Comparison of ENCODE assay signal across 8 mouse cellular contexts in genomic region chr6:88516667-88517066, GRCm38 (mm10). TPM values are rescaled to one million over a fixed set of nuclear protein-coding genes. Genes with fewer than 3 reads are reported as not detected.
DNase-seq lines count a peak whose midpoint lies in the region; ATAC-seq and TF ChIP-seq lines count a peak whose summit lies in the region.

No protein-coding gene starts in this region.

- H3K9ac ChIP-seq in heart, postnatal 0 days (replicated peaks; ENCODE audit: low read depth, low read length): 0 out of 2 replicates have a peak overlapping the region, but pooled peaks have one; percentile 9
- H3K9ac ChIP-seq in neural tube, embryonic 12.5 days: no peak overlapping the region
- peak overlapping the region; percentile 87 for H3K9ac ChIP-seq in intestine, embryonic 15.5 days
- H3K9ac ChIP-seq in stomach, embryonic 16.5 days (ENCODE audit: low read length): peak overlapping the region; percentile 64

- H3K36me3 ChIP-seq in heart, postnatal 0 days (replicated peaks; ENCODE audit: control insufficient read depth, insufficient read depth, low read length): peaks cover 44% of the 10 kb centered on the region
- H3K36me3 ChIP-seq in neural tube, embryonic 12.5 days: peaks cover 44% of the 10 kb centered on the region
- peaks cover 36% of the 10 kb centered on the region for H3K36me3 ChIP-seq in intestine, embryonic 15.5 days
- peaks cover 6% of the 10 kb centered on the region for H3K36me3 ChIP-seq in stomach, embryonic 16.5 days (ENCODE audit: control insufficient read depth, insufficient read depth, low read length)

- 5% methylated on average over 5 of the region's 5 CpGs for WGBS in heart, postnatal 0 days
- WGBS in neural tube, embryonic 12.5 days: 85% methylated on average over 5 of the region's 5 CpGs
- WGBS in intestine, embryonic 15.5 days: 59% methylated on average over 5 of the region's 5 CpGs
- WGBS in stomach, embryonic 16.5 days: 62% methylated on average over 5 of the region's 5 CpGs
- 48% methylated on average over 5 of the region's 5 CpGs for WGBS in lung, adult 2 months

- no peak for TF ChIP-seq CTCF in heart, postnatal 0 days (IDR thresholded peaks at IDR 0.05; ENCODE audit: low read depth)
- TF ChIP-seq CTCF in lung, adult 2 months (IDR thresholded peaks at IDR 0.05; ENCODE audit: insufficient read depth, low read length): no peak

- TF ChIP-seq EP300 in heart, postnatal 0 days (IDR thresholded peaks at IDR 0.05; ENCODE audit: low read depth): no peak

- H3K27me3 ChIP-seq in heart, postnatal 0 days (ENCODE audit: control insufficient read depth, insufficient read depth, low read length): no peaks in the 10 kb centered on the region
- no peaks in the 10 kb centered on the region for H3K27me3 ChIP-seq in neural tube, embryonic 12.5 days (replicated peaks)
- no peaks in the 10 kb centered on the region for H3K27me3 ChIP-seq in intestine, embryonic 15.5 days (replicated peaks)
- H3K27me3 ChIP-seq in stomach, embryonic 16.5 days (ENCODE audit: control insufficient read depth, insufficient read depth, low read length): no peaks in the 10 kb centered on the region

- H3K4me3 ChIP-seq in heart, postnatal 0 days (ENCODE audit: low read depth, low read length): peak overlapping the region; percentile 97
- no peak overlapping the region for H3K4me3 ChIP-seq in neural tube, embryonic 12.5 days
- H3K4me3 ChIP-seq in intestine, embryonic 15.5 days (replicated peaks): peak overlapping the region; percentile 72
- peak overlapping the region; percentile 87 for H3K4me3 ChIP-seq in stomach, embryonic 16.5 days (replicated peaks; ENCODE audit: low read length)
- no peak overlapping the region for H3K4me3 ChIP-seq in lung, adult 2 months (replicated peaks; ENCODE audit: extremely low read depth, low read depth, low read length)

- H3K9me3 ChIP-seq in heart, postnatal 0 days (replicated peaks; ENCODE audit: control insufficient read depth, low read length): no peaks in the 10 kb centered on the region
- no peaks in the 10 kb centered on the region for H3K9me3 ChIP-seq in neural tube, embryonic 12.5 days
- H3K9me3 ChIP-seq in intestine, embryonic 15.5 days: no peaks in the 10 kb centered on the region
- no peaks in the 10 kb centered on the region for H3K9me3 ChIP-seq in stomach, embryonic 16.5 days (replicated peaks; ENCODE audit: control insufficient read depth, low read length)

- ATAC-seq in heart, postnatal 0 days (ENCODE audit: insufficient read depth, low read depth): no peak
- ATAC-seq in neural tube, embryonic 12.5 days (ENCODE audit: low FRiP score, low read depth): no peak
- ATAC-seq in intestine, embryonic 15.5 days: no peak
- ATAC-seq in stomach, embryonic 16.5 days (ENCODE audit: insufficient read depth, low FRiP score): no peak

- H3K4me2 ChIP-seq in heart, postnatal 0 days (ENCODE audit: low read depth, low read length): peak overlapping the region; percentile 86
- peak overlapping the region; percentile 48; the same call in 1 of the 2 replicates for H3K4me2 ChIP-seq in neural tube, embryonic 12.5 days (replicated peaks)
- H3K4me2 ChIP-seq in intestine, embryonic 15.5 days (replicated peaks): peak overlapping the region; percentile 66
- H3K4me2 ChIP-seq in stomach, embryonic 16.5 days (ENCODE audit: low read depth, low read length): peak overlapping the region; percentile 58

- no peak overlapping the region for H3K27ac ChIP-seq in heart, postnatal 0 days (ENCODE audit: low read depth)
- H3K27ac ChIP-seq in neural tube, embryonic 12.5 days: no peak overlapping the region
- no peak overlapping the region for H3K27ac ChIP-seq in intestine, embryonic 15.5 days
- H3K27ac ChIP-seq in stomach, embryonic 16.5 days (ENCODE audit: low read length): no peak overlapping the region

- no peak for TF ChIP-seq POLR2A in lung, adult 2 months (IDR thresholded peaks at IDR 0.05; ENCODE audit: borderline replicate concordance, extremely low read depth, low read depth, low read length)

- no peak for DNase-seq in heart, postnatal 0 days (ENCODE audit: low spot score)
- DNase-seq in heart, adult 9 months (ENCODE audit: low spot score in 2 of 2): no peak
- DNase-seq in neural tube, embryonic 10.5 days (ENCODE audit: extremely low spot score, low spot score): no peak
- DNase-seq in cerebellum, adult 8-10 months: no peak
- no peak for DNase-seq in lung, adult 2 months

- peaks cover 29% of the 10 kb centered on the region for H3K4me1 ChIP-seq in heart, postnatal 0 days (ENCODE audit: control insufficient read depth, insufficient read depth)
- peaks cover 23% of the 10 kb centered on the region for H3K4me1 ChIP-seq in neural tube, embryonic 12.5 days
- H3K4me1 ChIP-seq in intestine, embryonic 15.5 days (replicated peaks): peaks cover 18% of the 10 kb centered on the region
- H3K4me1 ChIP-seq in stomach, embryonic 16.5 days (ENCODE audit: control insufficient read depth, insufficient read depth, low read length): peaks cover 15% of the 10 kb centered on the region
- peaks cover 16% of the 10 kb centered on the region for H3K4me1 ChIP-seq in lung, adult 2 months (ENCODE audit: control insufficient read depth, insufficient read depth, low read length)

RNA-seq across cellular contexts. Expression of gene Sec61a1, which starts 2.0 kb away (rescaled TPM):
- 131 and 172 TPM in 2 replicates for total RNA-seq in heart, postnatal 0 days (2014; rRNA removed; ENCODE audit: low replicate concordance)
- 85.9 and 88.0 TPM in 2 replicates for polyA plus RNA-seq in heart, postnatal 0 days (2015; fragmentation: Nextera tagmentation; extraction: Ambion mirVana)
- polyA plus RNA-seq in neural tube, embryonic 12.5 days (2016; fragmentation: Nextera tagmentation; extraction: Ambion mirVana): 192 and 193 TPM in 2 replicates
- 256 and 276 TPM in 2 replicates for polyA plus RNA-seq in intestine, embryonic 15.5 days (2015; fragmentation: Nextera tagmentation; extraction: Ambion mirVana)
- polyA plus RNA-seq in stomach, embryonic 16.5 days (2015; fragmentation: Nextera tagmentation; extraction: Ambion mirVana): 283 and 303 TPM in 2 replicates
- polyA plus RNA-seq in lung, adult 2 months (2012; rRNA removed): 188 and 195 TPM in 2 replicates

RNA-seq across cellular contexts. Expression of gene Ruvbl1, which starts 51.5 kb away (rescaled TPM):
- 12.2 and 27.4 TPM in 2 replicates for total RNA-seq in heart, postnatal 0 days (2014; rRNA removed; ENCODE audit: low replicate concordance)
- 42.3 and 44.9 TPM in 2 replicates for polyA plus RNA-seq in heart, postnatal 0 days (2015; fragmentation: Nextera tagmentation; extraction: Ambion mirVana)
- polyA plus RNA-seq in neural tube, embryonic 12.5 days (2016; fragmentation: Nextera tagmentation; extraction: Ambion mirVana): 112 and 115 TPM in 2 replicates
- polyA plus RNA-seq in intestine, embryonic 15.5 days (2015; fragmentation: Nextera tagmentation; extraction: Ambion mirVana): 125 and 132 TPM in 2 replicates
- 97.9 and 106 TPM in 2 replicates for polyA plus RNA-seq in stomach, embryonic 16.5 days (2015; fragmentation: Nextera tagmentation; extraction: Ambion mirVana)
- polyA plus RNA-seq in lung, adult 2 months (2012; rRNA removed): 18.2 and 22.4 TPM in 2 replicates

Comparison
In these comparisons a context has a peak if more than half of its experiments do, and no peak if none do; other contexts are left out.
1. H3K4me3 ChIP-seq: peak in heart, postnatal 0 days (single experiment), intestine, embryonic 15.5 days (single experiment) and stomach, embryonic 16.5 days (single experiment); none in neural tube, embryonic 12.5 days (single experiment) and lung, adult 2 months (single experiment).
2. Peak in every context shown above with its lines, with median percentiles within 50 percentile points of each other: H3K4me2 ChIP-seq.